Mouse (Mus musculus) retina, embryonic 14.5 days (tissue): Measurements from ENCODE around the gene Gabrp.

ENCODE experiments used
- DNase-seq: peaks from one replicate; pipeline ENCODE4 v3.0.0-alpha.2; 2015; ENCODE audit warnings: low spot score

Gabrp gene

GRCm38 (mm10) chr11:33578859-33579258, at the start of gene Gabrp:
Gene Gabrp, minus strand, starts transcription at chr11:33578959.
- DNase-seq: no peak

GRCm38 (mm10) chr11:33627136-33627742, 48.5 kb upstream of the Gabrp start:
- no peak for DNase-seq

DNA sequence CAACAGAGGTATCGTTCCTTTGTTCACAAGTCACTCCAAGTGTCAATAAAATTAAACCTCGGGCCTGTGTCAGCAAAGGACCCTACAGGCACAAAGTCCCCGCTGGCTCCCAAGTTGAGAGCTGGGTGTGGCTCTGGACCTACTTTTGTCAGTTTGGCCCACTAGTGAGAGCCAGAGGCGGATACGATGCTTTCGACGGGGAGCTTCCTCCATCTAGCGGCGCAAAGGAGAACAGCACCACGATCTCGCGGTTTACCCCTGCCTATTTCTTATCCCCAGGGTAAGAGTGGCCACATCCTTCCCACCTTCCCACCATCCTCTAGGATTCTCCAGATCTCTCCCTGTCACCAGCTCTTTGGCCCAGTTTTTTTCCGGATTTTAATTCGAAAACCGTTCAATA, 35.5 kb upstream of the Gabrp start:
- DNase-seq: peak; percentile 87

DNA sequence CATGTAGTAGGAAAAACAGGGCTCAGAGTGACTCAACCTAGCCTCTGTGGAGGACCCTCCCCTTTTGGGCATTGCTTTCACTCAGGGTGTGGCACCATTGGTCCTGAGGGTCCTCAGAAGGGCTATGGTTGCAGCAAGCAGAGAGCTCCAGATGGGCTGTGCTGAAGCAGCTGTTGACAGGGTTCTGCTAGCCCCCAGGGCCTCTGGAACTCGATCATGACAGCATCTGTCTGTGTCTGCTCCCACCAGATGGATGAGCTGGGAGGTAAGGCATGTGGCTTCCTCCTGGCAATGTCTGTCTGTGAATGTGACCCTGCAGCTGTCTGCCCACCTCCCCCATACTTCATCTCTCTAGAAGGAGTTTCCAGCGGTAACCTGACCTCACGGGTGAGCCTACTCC, 29.0 kb upstream of the Gabrp start:
- DNase-seq: peak; percentile 12

GRCm38 (mm10) chr11:33603174-33603573, 24.4 kb upstream of the Gabrp start:
- no peak for DNase-seq

DNA sequence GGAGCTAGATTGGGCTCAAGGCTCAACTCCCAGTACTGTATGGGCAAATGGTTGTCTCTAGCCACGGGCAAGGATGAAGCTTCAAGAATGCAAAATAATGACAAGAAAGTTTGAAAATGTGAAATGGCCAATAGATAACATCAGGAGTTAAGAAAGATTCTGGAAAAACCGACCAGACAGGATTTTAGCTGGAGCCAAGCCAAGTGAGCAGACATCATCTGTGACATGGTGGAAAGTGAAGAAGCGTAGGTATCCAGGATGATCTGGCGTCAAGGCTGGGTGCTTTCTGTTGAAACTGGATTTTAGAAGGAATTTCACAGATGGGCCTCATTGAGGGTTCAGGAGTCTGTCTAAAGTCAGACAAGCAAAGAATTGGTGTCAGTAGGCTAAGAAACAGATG, 20.2 kb upstream of the Gabrp start, which contains the start of gene D130052B06Rik:
Gene D130052B06Rik (plus strand): TSS at position 317 of the 400 bp plus-strand sequence.
- DNase-seq: no peak

- DNase-seq: no peak
These were observed 17.9 kb upstream of the Gabrp start for GRCm38 (mm10) chr11:33596655-33597054.

DNA sequence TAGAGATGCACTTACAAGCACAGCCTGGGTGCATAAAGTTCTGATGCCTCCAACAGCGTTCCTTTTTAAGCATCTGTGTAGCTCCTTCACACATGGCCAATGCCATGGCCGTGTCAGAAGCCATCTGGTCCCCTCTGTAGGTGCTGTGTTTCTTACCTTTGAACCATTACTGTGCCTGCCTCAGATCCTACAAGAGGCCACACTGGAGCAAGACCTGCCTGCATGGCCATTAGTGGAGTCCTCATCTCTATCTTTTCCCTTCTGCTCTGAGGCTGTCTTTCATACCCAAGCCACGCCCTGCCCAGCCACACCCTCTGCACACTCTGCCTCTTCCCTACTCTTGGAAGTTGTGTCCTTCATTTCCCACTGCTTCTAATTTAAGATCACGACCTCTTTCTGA, 14.1 kb upstream of the Gabrp start:
- no peak for DNase-seq

DNA sequence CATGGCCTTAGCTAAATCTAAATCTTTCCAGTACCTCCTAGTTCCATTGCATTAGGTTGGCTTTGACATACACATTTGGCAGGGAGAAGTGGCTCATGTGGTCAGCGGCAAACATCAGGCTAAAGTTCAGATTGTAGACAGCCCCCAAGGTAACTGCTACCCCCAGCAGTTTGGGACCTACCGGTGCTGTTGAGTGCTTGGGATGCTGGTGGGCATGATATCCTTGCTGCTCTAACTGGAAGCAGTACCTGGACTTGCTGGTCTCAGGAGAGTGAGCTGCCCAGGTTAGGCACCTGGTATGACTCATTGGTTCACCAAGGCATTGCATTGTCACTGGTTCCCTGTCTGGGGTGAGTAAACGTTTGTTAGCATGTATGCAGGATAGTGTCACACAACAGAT, 12.0 kb upstream of the Gabrp start:
- no peak for DNase-seq

DNA sequence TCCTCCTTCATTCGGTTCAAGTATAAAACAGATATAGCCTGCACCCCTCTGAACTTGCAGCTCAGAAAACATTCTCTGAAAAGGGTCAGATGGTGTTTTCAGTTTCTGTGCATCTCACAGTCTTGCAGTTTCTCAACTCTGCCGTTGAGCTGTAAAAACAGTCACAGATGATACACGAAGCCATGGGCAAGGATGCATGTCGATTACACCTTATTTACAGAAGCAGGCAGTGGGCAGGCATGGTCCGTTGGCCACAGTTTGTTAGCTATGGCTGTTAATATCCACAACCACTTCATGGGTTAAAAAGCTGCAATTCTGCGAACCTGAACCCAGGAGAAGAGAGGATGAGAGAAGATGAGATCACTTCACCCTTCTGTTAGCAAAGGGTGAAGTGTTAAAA, 7.9 kb upstream of the Gabrp start:
- no peak for DNase-seq

- no peak for DNase-seq
These were observed 862 bp upstream of the Gabrp start for GRCm38 (mm10) chr11:33579621-33580020.

- DNase-seq: peak; percentile 8
These were observed 3.8 kb downstream of the Gabrp start for GRCm38 (mm10) chr11:33574944-33575343.

GRCm38 (mm10) chr11:33570413-33570812, 8.3 kb downstream of the Gabrp start:
- peak; percentile 17 for DNase-seq

DNA sequence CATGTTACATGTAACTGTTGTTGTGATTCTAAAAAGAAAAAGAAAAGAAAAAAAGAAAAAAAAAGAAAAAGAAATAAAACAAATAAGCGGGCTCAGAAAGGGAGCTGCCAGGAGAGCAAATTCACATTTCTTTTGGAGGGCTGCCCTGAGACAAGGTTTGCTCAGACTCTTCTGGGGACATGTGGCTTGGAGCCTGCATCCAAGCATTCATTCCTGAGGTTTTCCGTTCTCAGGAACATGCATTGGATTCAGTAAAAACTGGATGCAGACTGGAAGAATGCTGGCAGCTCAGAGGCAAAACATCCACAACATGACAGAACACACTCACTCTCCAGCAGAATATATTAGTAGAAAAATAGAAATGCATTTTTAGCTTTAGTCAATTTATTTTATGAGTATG, 14.8 kb downstream of the Gabrp start:
- no peak for DNase-seq

DNA sequence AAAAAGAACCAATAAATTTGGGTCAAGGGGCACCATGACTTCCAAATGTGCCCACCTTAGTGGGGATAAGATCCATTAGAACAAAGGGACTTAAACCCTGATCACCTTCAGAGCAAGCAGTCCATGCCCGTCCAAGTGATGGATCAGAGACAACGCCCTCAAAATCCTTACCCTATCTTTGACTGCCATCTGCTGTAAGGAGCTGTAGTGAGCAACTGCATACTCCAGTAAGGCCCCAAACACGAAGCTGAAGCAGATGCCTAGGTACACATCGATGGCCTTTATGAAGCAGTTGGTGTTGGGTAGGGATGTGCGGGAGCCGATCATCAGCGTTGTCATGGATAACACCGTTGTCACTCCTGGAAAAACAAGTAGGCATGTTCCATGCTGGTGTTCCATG, 24.6 kb downstream of the Gabrp start:
- DNase-seq: peak; percentile 33

DNA sequence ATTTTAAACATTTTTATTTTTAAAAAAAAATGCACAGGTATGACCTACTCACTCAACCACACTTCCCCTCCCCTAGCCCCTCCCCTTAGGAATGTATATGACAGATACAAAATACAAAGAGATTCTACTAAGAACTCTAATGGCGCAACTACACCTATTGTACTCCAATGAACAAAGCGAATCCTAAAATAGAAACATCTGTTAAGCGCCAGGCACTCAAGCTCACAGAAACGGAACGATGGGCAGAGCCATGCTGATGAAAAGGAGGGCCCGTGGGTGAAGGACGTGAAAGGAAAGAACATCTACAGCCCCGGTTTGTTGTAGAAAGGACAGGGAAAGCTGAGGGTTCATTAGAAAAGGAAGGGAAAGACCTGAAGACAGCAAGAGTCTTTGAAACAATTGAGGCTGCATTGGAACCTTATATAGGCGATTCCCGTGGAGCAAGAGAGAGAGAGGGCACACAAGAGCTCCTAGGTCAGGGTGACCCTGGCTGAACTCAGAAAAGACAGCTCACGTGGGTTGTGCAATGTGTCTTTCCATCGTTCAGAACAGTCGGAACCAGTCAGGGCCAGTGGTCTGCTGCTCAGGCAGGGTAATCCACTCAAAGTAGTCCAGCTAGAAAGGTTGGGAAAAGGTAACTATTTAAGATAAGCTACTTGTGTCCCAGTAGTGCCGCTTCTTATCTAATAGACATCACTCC, 27.7 kb downstream of the Gabrp start:
- DNase-seq: no peak

DNA sequence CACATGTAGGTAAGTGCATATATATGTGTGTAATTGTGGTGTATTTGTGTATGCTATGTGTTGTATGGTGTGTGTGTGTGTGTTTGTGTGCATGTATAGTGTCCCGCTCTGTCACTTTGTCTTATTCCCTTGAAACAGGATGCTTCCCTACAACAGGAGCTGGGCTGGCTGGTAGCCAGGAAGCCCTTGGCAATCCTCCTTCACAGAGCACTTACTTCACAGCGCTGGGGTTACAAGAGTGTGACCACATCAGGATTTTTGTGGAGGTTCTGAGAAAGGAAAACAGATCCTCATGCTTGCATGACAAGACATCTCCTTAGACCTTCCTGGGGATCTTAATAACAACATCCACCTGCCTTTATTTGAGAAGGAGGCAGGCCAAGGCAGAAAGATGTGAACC, 31.4 kb downstream of the Gabrp start:
- no peak for DNase-seq

DNA sequence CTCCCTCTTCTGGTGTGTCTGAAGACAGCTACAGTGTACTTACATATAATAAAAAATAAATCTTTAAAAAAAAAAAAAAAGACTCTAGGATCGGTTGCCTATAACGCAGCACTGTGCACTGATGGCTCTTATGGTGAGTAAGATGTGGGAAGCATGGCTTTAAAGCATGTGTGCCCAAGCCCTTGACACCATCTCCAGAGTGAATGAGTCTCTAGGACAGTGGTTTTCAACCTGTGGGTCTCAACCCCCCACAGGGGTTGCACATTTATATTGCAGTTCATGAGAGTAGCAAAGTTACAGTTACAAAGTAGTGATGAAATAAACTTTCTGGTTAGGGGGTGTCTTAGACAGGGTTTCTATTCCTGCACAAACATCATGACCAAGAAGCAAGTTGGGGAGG, 33.8 kb downstream of the Gabrp start:
- no peak for DNase-seq

DNA sequence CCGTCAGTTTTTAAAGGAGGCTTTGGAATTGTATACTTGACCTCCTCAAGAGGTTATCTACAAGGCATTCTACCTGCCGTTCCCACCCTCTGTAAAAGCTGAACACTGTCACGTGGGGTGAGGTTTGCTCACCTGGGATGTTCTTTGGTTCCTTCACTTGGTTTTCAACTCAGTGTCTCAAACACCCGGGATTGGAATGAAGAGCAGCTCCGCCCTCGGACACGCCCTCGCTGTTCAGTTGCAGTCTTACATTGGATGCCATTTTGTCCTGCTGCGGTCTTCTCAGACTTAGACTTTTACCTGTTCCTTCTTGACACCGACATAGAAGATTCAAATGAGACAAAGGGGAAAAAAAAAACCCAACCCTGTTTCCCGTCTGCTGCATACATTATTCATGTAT, 34.6 kb downstream of the Gabrp start:
- no peak for DNase-seq

DNA sequence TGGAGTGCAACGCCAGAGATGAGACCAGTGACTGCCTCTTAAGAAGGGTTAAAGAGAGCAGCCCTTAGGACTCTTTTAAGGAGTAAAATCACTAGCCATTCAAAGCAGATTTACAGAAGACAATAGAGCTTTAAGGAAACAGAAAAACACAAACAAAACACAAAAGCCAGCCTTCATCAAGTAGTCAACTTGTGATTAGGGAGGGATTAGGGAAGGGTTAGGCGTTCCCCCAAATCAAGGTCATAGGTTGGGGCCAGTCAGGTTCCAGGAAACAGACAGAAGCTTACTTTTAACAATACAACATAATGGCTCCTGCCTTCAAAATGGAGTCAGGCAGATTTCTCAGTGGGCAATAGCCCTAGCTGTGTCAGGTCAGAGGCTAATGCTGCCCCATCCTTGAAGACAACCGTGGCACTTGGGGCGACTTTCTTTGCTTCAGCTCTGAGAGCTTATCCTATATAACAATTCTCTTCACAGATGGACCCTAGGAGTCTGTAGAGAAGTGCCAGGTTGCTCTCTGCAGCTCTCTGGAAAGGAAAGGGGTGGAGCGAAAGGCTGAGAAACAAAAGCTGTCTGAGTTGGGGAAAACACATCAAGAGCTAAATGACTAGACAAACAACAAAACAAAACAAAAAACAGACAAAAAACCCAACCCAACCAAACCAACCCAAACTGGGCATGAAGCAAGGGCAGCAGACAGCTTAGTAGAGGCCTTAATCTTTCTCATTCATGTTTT, 41.2 kb downstream of the Gabrp start:
- no peak for DNase-seq

DNA sequence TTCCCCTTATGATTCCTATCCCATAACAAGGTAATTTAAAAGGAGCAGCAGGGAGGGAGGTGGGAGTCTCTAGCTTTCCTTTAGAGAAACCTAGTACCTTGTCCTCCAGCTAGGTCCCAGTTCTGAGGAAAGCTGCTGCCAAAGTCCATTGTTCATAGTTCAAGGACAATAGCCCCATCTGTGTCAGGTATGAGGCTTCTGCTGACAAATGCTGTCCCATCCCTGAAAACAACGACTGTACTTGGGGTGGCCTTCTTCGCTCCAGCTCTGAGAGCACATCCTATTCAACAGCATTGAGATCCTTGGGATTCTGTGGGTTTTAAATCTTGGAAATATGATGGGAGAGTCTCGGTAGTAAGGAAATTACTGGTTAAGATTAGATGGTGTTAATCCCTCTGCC, 42.1 kb downstream of the Gabrp start:
- no peak for DNase-seq

- DNase-seq: no peak
These were observed 44.2 kb downstream of the Gabrp start for GRCm38 (mm10) chr11:33534541-33534940.

DNA sequence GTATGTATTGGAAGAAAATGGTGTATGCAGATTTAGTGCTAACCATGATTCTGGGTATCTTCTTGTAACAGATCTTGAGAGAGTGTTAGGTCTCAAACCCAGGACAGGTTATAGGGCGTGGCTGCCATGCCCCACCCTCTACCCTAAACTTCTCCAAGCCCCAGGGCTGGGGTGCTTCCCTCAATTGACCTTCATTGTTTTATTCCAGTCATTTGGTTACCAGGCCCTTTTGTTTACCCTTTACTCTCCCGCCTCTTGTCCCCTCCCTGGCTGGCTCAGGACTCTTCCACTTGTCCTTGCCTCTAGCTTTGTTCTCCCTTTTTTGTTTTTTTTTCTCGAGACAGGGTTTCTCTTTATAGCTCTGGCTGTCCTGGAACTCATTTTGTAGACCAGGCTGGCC, 45.2 kb downstream of the Gabrp start:
- no peak for DNase-seq
